In genomic region chr4:134577281-134577680, GRCm38 (mm10) we compare ENCODE assay signal across 20 mouse cellular contexts. TPM values are rescaled to one million over a fixed set of nuclear protein-coding genes. Genes with fewer than 3 reads are reported as not detected.
A peak's percentile ranks its signal among the peaks of the same experiment; 100 is the strongest.
DNase-seq lines count a peak whose midpoint lies in the region.
"Had no signal": no experiment of that assay in that cellular context is flagged by ENCODE, and none has a peak within 500 bp of the region (broad histone marks: within the 10 kb centered on the region; RNA-seq: fewer than 3 reads in every experiment).

No protein-coding gene starts in this region.

- peaks cover 58% of the 10 kb centered on the region for H3K4me1 ChIP-seq in heart, embryonic 10.5 days

- H3K9me3 ChIP-seq in heart, embryonic 10.5 days, result 0 out of 2 replicates have a peak, but pooled peaks cover 3% of the 10 kb centered on the region

- peak overlapping the region; percentile 22; the same call in 1 of the 2 replicates for H3K27ac ChIP-seq in heart, embryonic 10.5 days

- peak; percentile 49 to 62 for DNase-seq in cerebellum, postnatal 14 days
- no peak for DNase-seq in cerebellum, postnatal 36 days
- no peak for DNase-seq in heart, embryonic 10.5 days (ENCODE audit: low spot score)
- no peak for DNase-seq in heart, adult 18-20 months
- peak; percentile 52 for DNase-seq in 416B (ENCODE audit: low read depth)
- no peak for DNase-seq in layer of hippocampus, adult 18-20 months (ENCODE audit: low spot score in 2 of 2)
- DNase-seq: adrenal gland, adult 2 months; adrenal gland, adult 8-10 months; adrenal gland, postnatal 10 days; adrenal gland, postnatal 14 days; adrenal gland, postnatal 25 days; adrenal gland, postnatal 36 days; B cell, adult 2 months; cerebellum, adult 11 months; cerebellum, adult 11-12 months; cerebellum, adult 18-20 months; cerebellum, adult 2 months had no signal

- no peaks in the 10 kb centered on the region for H3K27me3 ChIP-seq in heart, embryonic 10.5 days (ENCODE audit: insufficient read depth, poor library complexity, severe bottlenecking)
- H3K27me3 ChIP-seq: CH12.LX, Patski had no signal

- H3K4me3 ChIP-seq in heart, embryonic 10.5 days, result no peak overlapping the region

- 81% methylated on average over 2 of the region's 2 CpGs for WGBS in heart, embryonic 10.5 days

- peaks cover 32% of the 10 kb centered on the region for H3K36me3 ChIP-seq in heart, embryonic 10.5 days
- H3K36me3 ChIP-seq: G1E had no signal

RNA-seq across cellular contexts. Expression of gene Selenon, which starts 25.3 kb away (rescaled TPM):
- polyA plus RNA-seq in heart, embryonic 10.5 days (2016; fragmentation: Nextera tagmentation; extraction: Ambion mirVana), result 8.0 and 9.0 TPM in 2 replicates
- 10 to 100 TPM; 16.8 to 17.0 TPM for total RNA-seq in heart, adult 18-20 months (2021)
- total RNA-seq in layer of hippocampus, adult 18-20 months (2021), result 10 to 100 TPM; 18.1 to 20.0 TPM
- polyA plus RNA-seq: G1E had no signal

RNA-seq across cellular contexts. Expression of gene Mtfr1l, which starts 42.1 kb away (rescaled TPM):
- polyA plus RNA-seq in heart, embryonic 10.5 days (2016; fragmentation: Nextera tagmentation; extraction: Ambion mirVana), result 155 and 166 TPM in 2 replicates
- 100 to 1,000 TPM; 184 to 217 TPM for total RNA-seq in heart, adult 18-20 months (2021)
- total RNA-seq in layer of hippocampus, adult 18-20 months (2021), result 10 to 100 TPM; 69.0 to 70.7 TPM

Comparison
In these comparisons a context has a peak if more than half of its experiments do, and no peak if none do; other contexts are left out.
1. DNase-seq: peak in cerebellum, postnatal 14 days (2 of 2) and 416B (single experiment); none in cerebellum, postnatal 36 days (0 of 2), heart, embryonic 10.5 days (single experiment), heart, adult 18-20 months (0 of 2) and layer of hippocampus, adult 18-20 months (0 of 2).